Mouse (Mus musculus) lung, embryonic 15.5 days (tissue): Measurements from ENCODE around the gene Copb2. TPM values are rescaled to one million over a fixed set of nuclear protein-coding genes. Genes with fewer than 3 reads are reported as not detected.

ENCODE experiments used
- ATAC-seq: fragments of 200-750 bp; cut with Nextera tagmentation; 2 replicates; pipeline ENCODE4 v1.8.0; 2017; ENCODE audit warnings: moderate number of reproducible peaks, borderline replicate concordance; ENCODE audit not compliant: low FRiP score, low TSS enrichment; ENCODE audit errors: extremely low read depth
- H3K27ac ChIP-seq: fragments of 300-500 bp; sonication (generic); 2 replicates; pipeline ENCODE4 v1.5.1; 2015; ENCODE audit warnings: moderate library complexity, mild to moderate bottlenecking, inconsistent platforms
- H3K27me3 ChIP-seq: fragments of 300-500 bp; sonication (generic); 2 replicates; pipeline ENCODE4 v1.6.1; 2015; ENCODE audit warnings: inconsistent platforms
- H3K36me3 ChIP-seq: fragments of 300-500 bp; sonication (generic); 2 replicates; pipeline ENCODE4 v1.6.1; 2015; ENCODE audit warnings: inconsistent platforms
- H3K4me1 ChIP-seq: fragments of 300-500 bp; sonication (generic); 2 replicates; pipeline ENCODE4 v1.6.1; 2015; ENCODE audit warnings: inconsistent platforms
- H3K4me2 ChIP-seq: fragments of 300-500 bp; sonication (generic); 2 replicates; pipeline ENCODE4 v1.6.1; 2015; ENCODE audit warnings: inconsistent platforms, mild to moderate bottlenecking, moderate library complexity
- H3K4me3 ChIP-seq: fragments of 300-500 bp; sonication (generic); 2 replicates; pipeline ENCODE4 v1.5.1; 2015; ENCODE audit warnings: mild to moderate bottlenecking, inconsistent platforms
- H3K9ac ChIP-seq: fragments of 300-500 bp; sonication (generic); 2 replicates; pipeline ENCODE4 v1.6.1; 2015; ENCODE audit warnings: inconsistent platforms
- H3K9me3 ChIP-seq: fragments of 300-500 bp; sonication (generic); 2 replicates; pipeline ENCODE4 v1.6.1; 2016; ENCODE audit warnings: inconsistent platforms
- WGBS: fragments of 180-500 bp; shearing (Covaris S2); methylation state at CpG from one replicate; pipeline ENCODE4 v1.1.7; 2015; 5-methylcytosine and 5-hydroxymethylcytosine counted together
- polyA plus RNA-seq: library from polyadenylated mRNA; unstranded; fragments of >200 nt; fragmentation: Nextera tagmentation; extraction: Ambion mirVana; gene quantifications from 2 replicates; pipeline ENCODE4 v1.2.1, GENCODE M21; 2015

Gene Copb2
- 165 and 174 TPM in 2 replicates for polyA plus RNA-seq

DNA sequence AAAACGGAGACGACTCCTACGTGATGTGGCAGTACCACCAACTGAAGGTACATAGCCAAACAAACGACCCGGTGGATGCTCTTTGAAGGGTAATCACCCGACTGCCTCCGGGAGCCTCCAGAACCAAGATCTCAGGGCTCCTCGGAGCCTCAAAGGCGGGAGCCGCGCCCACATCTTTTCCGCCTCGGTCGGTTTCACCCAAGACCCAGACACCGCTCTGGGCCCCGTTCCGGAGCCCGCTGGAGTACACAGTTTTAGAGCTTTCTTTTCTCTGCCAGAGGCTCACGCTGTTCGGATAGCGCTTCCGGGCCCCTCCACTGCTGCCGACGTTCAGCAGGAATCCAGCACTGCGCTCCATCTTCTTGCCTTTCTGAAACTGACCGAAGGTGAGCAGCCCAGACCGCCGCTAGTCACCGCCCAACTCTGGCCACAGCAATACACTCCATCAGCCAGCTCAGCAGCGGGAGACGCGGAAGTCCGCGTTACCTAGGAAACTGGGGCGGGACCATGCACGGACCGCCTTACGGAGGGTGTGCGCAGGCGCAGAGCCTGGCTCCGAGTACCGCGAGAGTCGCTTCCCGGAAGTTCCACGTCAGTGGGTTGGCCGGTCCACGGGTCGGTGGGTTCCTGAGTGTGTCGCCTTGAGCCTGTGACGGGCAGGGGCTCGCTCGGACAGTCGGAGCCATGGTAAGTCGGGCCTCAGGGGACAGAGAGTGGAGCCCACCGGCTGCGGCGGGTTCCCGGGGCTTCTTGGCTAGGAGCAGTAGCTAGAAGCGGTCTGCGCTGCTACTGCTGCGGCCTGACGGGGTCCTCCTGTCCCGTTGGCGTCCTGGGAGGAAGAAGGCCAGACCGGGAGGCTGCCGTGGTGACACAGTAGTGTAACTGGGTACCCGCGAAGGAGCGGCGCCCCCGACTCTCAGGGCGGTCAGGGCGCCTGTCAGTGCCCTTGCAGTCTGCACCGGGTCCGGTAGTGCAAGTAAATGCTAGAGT is at the start of gene Copb2:
TSS of gene Copb2 (plus strand) at position 585 of the 990 bp plus-strand sequence.
- ATAC-seq: peak; percentile 100
- Histone ChIP-seq H3K36me3 (peaks cover 7% of the 10 kb centered on the region), H3K4me1 (peaks cover 17% of the 10 kb centered on the region), H3K9ac (peak within 1 kb of the TSS; percentile 83), H3K4me3 (peak within 1 kb of the TSS; percentile 81), H3K9me3 (no peaks in the 10 kb centered on the region), H3K27ac (peak within 1 kb of the TSS; percentile 75), H3K4me2 (peak within 1 kb of the TSS; percentile 75), H3K27me3 (no peaks in the 10 kb centered on the region)
- whole genome bisulfite sequencing: under 1% methylated on average over 76 of the region's 76 CpGs

GRCm38 (mm10) chr9:98523872-98524271 is 39.6 kb upstream of the Copb2 start:
- Histone ChIP-seq H3K4me1 (peaks cover 7% of the 10 kb centered on the region), H3K9ac (no peak overlapping the region), H3K27ac (no peak overlapping the region), H3K27me3 (no peaks in the 10 kb centered on the region), H3K4me2 (no peak overlapping the region), H3K9me3 (no peaks in the 10 kb centered on the region), H3K4me3 (no peak overlapping the region), H3K36me3 (no peaks in the 10 kb centered on the region)
- ATAC-seq: no peak
- WGBS: 58% methylated on average over 2 of the region's 2 CpGs

DNA sequence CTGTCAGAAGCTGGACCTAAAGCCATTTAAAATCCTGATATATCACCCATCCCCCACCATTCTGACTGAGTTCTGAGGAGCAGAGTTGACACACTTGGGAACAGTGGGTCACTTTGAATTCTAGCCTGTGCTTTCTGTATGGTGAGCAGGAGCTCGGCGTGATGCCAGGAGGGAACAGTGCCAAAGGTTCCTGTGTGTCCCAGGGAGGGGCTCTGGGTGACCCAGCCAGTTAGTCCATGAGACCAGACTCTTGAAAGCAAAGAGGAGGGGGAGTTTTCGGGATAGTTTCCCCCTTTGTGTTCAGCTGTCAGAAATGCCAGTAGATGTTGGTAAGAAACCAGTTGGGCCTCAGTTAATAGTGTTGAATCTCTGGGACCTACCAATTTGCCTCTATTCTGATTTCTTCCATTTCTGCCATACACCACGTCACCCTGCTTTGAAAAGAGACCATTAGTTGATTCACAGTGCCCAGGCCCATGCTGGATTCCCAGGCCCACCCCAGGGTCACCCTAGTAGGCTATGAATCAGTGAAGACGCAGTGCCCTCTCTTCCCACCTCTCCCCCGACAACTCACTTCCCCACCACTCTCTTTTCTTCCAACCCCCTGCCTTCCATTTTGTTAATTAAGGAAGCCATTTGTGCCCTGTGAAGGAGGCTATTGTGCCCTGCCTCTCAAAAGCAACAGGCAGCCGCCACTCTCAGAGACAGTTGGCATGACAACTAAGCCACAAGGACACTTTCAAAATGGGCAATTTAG is 38.6 kb upstream of the Copb2 start:
- Histone ChIP-seq H3K27ac (0 out of 2 replicates have a peak overlapping the region, but pooled peaks have one; percentile 4), H3K4me2 (no peak overlapping the region), H3K9me3 (no peaks in the 10 kb centered on the region), H3K27me3 (no peaks in the 10 kb centered on the region), H3K36me3 (no peaks in the 10 kb centered on the region), H3K4me3 (no peak overlapping the region), H3K4me1 (peaks cover 7% of the 10 kb centered on the region), H3K9ac (no peak overlapping the region)
- WGBS: 61% methylated on average over 7 of the region's 7 CpGs
- peak; percentile 75; the same call in 1 of the 2 replicates for ATAC-seq

- Histone ChIP-seq H3K4me3 (no peak overlapping the region), H3K9ac (no peak overlapping the region), H3K4me1 (peaks cover 7% of the 10 kb centered on the region), H3K27ac (no peak overlapping the region), H3K9me3 (no peaks in the 10 kb centered on the region), H3K4me2 (no peak overlapping the region), H3K36me3 (no peaks in the 10 kb centered on the region), H3K27me3 (no peaks in the 10 kb centered on the region)
- ATAC-seq: no peak
- 64% methylated on average over 7 of the region's 7 CpGs for WGBS
These were observed 38.0 kb upstream of the Copb2 start for GRCm38 (mm10) chr9:98525543-98525924.

- no peak overlapping the region for H3K9ac ChIP-seq
- no peaks in the 10 kb centered on the region for H3K27me3 ChIP-seq
- no peak overlapping the region for H3K27ac ChIP-seq
- H3K4me3 ChIP-seq: no peak overlapping the region
- H3K9me3 ChIP-seq: no peaks in the 10 kb centered on the region
- no peaks in the 10 kb centered on the region for H3K36me3 ChIP-seq
- 82% methylated on average over 7 of the region's 7 CpGs for WGBS
- H3K4me2 ChIP-seq: no peak overlapping the region
- ATAC-seq: no peak
- H3K4me1 ChIP-seq: peaks cover 7% of the 10 kb centered on the region
These were observed 36.3 kb upstream of the Copb2 start for GRCm38 (mm10) chr9:98527226-98527625.

GRCm38 (mm10) chr9:98529776-98530175 is 33.7 kb upstream of the Copb2 start:
- H3K27ac ChIP-seq: no peak overlapping the region
- peaks cover 2% of the 10 kb centered on the region for H3K4me1 ChIP-seq
- WGBS: 60% methylated on average over 4 of the region's 4 CpGs
- ATAC-seq: no peak
- no peaks in the 10 kb centered on the region for H3K27me3 ChIP-seq
- H3K4me2 ChIP-seq: no peak overlapping the region
- no peak overlapping the region for H3K9ac ChIP-seq
- no peaks in the 10 kb centered on the region for H3K9me3 ChIP-seq
- H3K4me3 ChIP-seq: no peak overlapping the region
- H3K36me3 ChIP-seq: no peaks in the 10 kb centered on the region

DNA sequence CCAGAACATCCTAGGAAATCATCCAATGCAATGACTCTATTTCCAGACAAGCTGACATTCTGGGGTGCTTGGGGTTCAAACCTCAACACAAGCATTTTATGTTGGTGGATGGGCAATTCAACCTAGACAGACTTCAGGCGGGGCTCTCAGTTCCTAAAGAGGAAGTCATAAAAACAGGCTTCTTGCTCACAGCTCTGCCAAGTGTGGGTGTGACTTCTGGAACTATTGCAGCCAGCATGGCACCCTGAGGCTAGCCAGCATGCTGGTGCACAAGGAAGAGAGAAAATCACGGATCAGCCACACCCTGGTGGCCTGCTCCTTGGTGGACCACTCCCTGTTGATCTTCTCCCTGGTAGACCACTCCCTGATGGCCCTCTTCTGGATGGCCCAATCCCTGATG is 32.5 kb upstream of the Copb2 start:
- no peaks in the 10 kb centered on the region for H3K36me3 ChIP-seq
- H3K9ac ChIP-seq: no peak overlapping the region
- H3K9me3 ChIP-seq: no peaks in the 10 kb centered on the region
- no peaks in the 10 kb centered on the region for H3K27me3 ChIP-seq
- no peak overlapping the region for H3K27ac ChIP-seq
- H3K4me1 ChIP-seq: no peaks in the 10 kb centered on the region
- ATAC-seq: no peak
- H3K4me2 ChIP-seq: no peak overlapping the region
- WGBS: 52% methylated on average over 2 of the region's 2 CpGs
- H3K4me3 ChIP-seq: no peak overlapping the region

GRCm38 (mm10) chr9:98534675-98535280 is 28.7 kb upstream of the Copb2 start:
- Histone ChIP-seq H3K9me3 (no peaks in the 10 kb centered on the region), H3K4me2 (no peak overlapping the region), H3K27ac (no peak overlapping the region), H3K27me3 (0 out of 2 replicates have a peak, but pooled peaks cover 1% of the 10 kb centered on the region), H3K36me3 (no peaks in the 10 kb centered on the region), H3K9ac (no peak overlapping the region), H3K4me1 (peaks cover 8% of the 10 kb centered on the region), H3K4me3 (no peak overlapping the region)
- no peak for ATAC-seq
- WGBS: 43% methylated on average over 4 of the region's 4 CpGs

DNA sequence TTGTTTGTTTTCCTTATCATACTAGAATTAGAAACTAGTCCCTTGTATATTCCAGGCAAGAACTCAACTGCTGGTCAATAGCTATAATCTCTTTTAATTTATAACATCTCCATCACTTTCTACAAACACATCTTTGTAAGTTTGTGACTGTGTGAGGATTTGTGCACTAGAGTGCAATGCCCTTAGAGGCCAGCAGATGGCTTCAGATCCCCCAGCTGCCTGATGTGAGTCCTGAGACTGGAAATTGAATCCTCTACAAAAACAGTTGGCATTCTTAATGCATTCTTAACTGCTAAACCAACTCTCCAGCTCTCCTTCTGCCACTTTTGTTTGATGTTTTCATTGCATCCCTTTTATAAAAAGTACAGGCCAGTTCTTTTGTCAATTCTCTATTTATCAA is 27.8 kb upstream of the Copb2 start:
- H3K4me1 ChIP-seq: peaks cover 8% of the 10 kb centered on the region
- no peak for ATAC-seq

GRCm38 (mm10) chr9:98538017-98538712 is 25.4 kb upstream of the Copb2 start:
- no peaks in the 10 kb centered on the region for H3K9me3 ChIP-seq
- H3K4me2 ChIP-seq: peak overlapping the region; percentile 31
- H3K27ac ChIP-seq: no peak overlapping the region
- H3K27me3 ChIP-seq: peaks cover 6% of the 10 kb centered on the region; the same call in 1 of the 2 replicates
- H3K4me3 ChIP-seq: no peak overlapping the region
- 33% methylated on average over 13 of the region's 13 CpGs for WGBS
- no peaks in the 10 kb centered on the region for H3K36me3 ChIP-seq
- peaks cover 8% of the 10 kb centered on the region for H3K4me1 ChIP-seq
- H3K9ac ChIP-seq: no peak overlapping the region
- no peak; the same call in 1 of the 2 replicates for ATAC-seq

More for the DNA sequence above, 27.8 kb upstream of the Copb2 start:
- H3K4me3 ChIP-seq: no peak overlapping the region
- no peak overlapping the region for H3K9ac ChIP-seq
- peaks cover 6% of the 10 kb centered on the region; the same call in 1 of the 2 replicates for H3K27me3 ChIP-seq
- H3K36me3 ChIP-seq: no peaks in the 10 kb centered on the region
- H3K9me3 ChIP-seq: no peaks in the 10 kb centered on the region
- H3K27ac ChIP-seq: no peak overlapping the region
- H3K4me2 ChIP-seq: no peak overlapping the region

DNA sequence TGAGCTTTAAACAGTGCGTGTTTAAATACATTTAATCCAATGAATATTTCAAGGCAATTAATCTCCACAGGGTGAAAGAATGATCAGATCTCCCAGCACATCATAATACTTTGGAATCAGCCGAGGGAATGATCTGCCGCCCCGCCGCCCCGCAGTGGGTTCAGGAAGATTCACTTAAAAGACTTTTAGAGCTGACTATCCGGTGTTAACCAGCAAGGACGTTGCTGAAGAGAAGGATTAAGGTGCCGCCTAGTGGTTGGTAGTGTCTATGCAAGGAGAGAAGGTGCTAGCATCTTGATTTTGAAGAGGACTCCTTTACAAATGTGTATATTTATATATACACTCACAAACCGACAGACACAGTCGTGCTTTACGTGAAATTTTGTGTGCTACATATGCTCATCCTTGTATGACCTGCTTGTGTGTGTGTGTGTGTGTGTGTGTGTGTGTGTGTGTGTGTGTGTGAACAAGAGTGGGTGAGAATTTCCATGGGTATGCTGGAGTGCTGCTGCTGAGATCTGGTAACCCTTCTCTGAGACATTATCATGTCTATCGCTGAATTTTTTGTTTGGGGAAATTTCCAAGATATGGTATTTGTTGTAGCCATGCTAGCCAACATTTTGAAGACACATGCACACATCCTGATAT is 24.7 kb upstream of the Copb2 start:
- Histone ChIP-seq H3K4me1 (peaks cover 8% of the 10 kb centered on the region), H3K27ac (no peak overlapping the region), H3K9ac (no peak overlapping the region), H3K4me3 (no peak overlapping the region), H3K27me3 (peaks cover 6% of the 10 kb centered on the region; the same call in 1 of the 2 replicates), H3K9me3 (no peaks in the 10 kb centered on the region), H3K4me2 (peak overlapping the region; percentile 31; the same call in 1 of the 2 replicates), H3K36me3 (no peaks in the 10 kb centered on the region)
- no peak for ATAC-seq
- 4% methylated on average over 13 of the region's 13 CpGs for whole genome bisulfite sequencing
